Mouse (Mus musculus): ENCODE measurements around the gene Galnt17.
A peak's percentile ranks its signal among the peaks of the same experiment; 100 is the strongest.

The Galnt17 gene

GRCm38 (mm10) chr5:131308397-131308796 lies at the start of gene Galnt17:
Galnt17 (minus strand) TSS chr5:131308497.
- DNase-seq (ENCODE audit: low read depth, low spot score) = no peak

GRCm38 (mm10) chr5:131334536-131334935 lies 26.2 kb upstream of the Galnt17 start:
- no peak for DNase-seq (ENCODE audit: low read depth, low spot score)

- DNase-seq (ENCODE audit: low read depth, low spot score) = no peak
Observed at GRCm38 (mm10) chr5:131321286-131321685, 13.0 kb upstream of the Galnt17 start.

- no peak for DNase-seq (ENCODE audit: low read depth, low spot score)
Observed at GRCm38 (mm10) chr5:131319605-131320004, 11.3 kb upstream of the Galnt17 start.

- DNase-seq (ENCODE audit: low read depth, low spot score) = no peak
Observed at GRCm38 (mm10) chr5:131319141-131319540, 10.8 kb upstream of the Galnt17 start.

DNA sequence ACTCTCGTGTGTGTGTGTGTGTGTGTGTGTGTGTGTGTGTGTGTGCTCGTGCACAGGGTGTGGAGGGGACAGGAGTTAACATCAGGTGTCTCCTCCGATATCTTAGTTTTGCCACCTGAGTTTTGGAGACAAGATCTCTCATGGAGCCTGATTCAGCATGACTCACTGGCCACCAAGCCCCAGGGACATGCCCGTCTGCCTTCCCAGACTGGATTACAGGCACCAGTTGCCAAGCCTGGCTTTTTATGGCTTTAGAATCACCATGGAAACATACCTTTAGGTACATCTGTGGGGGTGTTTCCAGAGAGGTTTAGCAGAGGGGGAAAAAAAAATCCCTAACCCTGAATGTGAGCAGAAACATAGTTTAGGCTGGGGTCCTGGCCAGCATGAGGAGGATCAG lies 6.7 kb upstream of the Galnt17 start:
- no peak for DNase-seq (ENCODE audit: low read depth, low spot score)

DNA sequence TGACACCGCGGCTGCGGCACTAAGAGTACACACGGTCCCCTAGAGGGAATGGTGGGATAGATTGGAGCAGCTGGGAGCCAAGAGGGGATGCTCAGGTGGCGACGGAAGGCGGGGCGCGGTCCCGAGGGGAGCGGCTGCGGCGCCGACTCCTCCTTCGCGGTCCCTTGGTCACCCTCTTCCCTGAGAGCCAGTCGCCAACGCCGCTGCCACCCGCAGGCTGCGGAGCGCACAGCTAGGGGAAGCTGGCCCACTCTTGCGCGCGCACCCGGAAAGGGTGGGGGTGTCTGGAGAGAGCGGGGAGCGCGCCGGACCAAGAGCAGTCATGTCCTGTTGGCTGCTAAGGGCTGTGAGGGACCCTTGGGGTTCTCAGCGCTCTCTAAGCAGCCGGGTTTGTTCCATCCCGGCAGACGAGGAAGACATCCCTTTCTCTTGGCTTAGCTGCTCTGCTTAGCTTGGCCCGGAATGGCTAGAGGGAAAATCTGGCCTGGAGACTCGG lies 593 bp downstream of the Galnt17 start:
- peak; percentile 57 for DNase-seq (ENCODE audit: low read depth, low spot score)

DNA sequence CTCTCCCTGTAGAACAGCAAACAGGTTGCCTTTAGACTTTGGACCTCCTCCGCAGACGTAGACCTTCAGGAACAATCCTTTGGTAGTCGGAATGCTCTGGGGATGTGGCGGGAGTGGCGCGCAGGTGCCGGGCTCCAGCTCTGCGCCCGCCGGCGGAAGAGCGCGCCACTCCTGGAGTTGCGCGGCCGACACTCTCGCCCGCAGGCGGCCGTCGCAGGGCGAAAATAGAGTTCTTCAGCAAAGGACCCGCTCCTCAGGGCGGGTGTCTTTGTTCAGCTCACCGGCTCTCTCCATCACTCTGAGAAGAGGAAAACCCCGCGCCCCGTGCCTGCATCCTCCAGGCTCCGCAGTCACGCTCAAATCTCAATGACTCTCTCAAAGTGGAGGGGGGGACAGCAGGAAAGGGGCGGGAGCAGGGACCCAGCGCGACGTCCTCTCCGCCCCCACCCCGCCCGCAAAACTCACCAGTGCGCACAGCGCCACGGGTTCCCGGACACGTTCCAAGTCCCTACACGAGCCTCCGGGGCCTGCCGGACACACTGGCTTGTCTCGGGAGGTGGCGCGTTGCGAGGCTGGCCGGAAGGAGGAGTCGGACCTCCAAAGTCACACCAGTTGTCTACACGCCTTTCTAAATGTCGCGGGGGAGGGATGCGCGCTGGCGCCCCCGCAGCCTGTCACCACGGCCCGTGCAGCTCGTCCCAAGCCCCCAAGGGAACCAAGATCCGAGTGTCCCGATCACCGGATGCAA lies 1.2 kb downstream of the Galnt17 start:
- DNase-seq (ENCODE audit: low read depth, low spot score) = peak; percentile 46

GRCm38 (mm10) chr5:131306321-131306907 lies 1.9 kb downstream of the Galnt17 start:
- peak; percentile 24 for DNase-seq (ENCODE audit: low read depth, low spot score)

DNA sequence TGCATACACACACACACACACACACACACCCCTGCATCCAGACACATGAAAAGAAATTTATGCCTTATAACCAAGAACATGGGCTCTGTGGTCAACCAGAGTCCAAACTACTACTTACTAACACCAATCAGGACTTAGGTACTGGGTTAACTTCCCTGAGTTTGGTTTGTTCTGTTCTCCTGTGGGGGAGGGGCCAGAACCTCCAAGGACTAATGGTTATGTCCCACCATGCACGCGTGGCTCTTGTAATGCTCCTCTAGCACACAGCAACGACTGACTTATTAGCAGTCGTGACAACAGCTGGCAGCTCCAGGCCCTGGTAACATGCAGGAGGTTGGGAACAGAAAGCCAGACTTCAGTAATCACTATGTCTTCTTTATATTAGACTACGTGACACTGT lies 3.1 kb downstream of the Galnt17 start:
- no peak for DNase-seq (ENCODE audit: low read depth, low spot score)

DNA sequence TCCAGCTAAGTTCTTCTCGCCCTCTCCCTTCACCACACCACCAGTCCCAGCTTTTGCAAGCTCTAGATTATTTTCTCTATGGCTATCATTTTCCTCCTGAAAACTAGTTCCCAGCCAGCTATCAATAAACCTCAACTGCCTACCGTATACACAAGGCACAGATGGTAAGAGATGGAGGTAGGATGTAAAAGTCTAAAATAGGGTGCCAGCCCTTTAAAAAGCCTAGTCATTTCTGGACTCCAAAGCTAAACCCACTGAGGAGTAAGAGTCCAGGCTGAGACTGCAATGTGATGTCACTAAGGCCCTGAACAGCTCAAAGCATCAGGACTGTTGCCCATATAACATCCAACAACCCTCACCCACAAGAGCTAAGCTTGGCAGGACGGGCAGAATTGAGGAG lies 6.8 kb downstream of the Galnt17 start:
- DNase-seq (ENCODE audit: low read depth, low spot score) = no peak

DNA sequence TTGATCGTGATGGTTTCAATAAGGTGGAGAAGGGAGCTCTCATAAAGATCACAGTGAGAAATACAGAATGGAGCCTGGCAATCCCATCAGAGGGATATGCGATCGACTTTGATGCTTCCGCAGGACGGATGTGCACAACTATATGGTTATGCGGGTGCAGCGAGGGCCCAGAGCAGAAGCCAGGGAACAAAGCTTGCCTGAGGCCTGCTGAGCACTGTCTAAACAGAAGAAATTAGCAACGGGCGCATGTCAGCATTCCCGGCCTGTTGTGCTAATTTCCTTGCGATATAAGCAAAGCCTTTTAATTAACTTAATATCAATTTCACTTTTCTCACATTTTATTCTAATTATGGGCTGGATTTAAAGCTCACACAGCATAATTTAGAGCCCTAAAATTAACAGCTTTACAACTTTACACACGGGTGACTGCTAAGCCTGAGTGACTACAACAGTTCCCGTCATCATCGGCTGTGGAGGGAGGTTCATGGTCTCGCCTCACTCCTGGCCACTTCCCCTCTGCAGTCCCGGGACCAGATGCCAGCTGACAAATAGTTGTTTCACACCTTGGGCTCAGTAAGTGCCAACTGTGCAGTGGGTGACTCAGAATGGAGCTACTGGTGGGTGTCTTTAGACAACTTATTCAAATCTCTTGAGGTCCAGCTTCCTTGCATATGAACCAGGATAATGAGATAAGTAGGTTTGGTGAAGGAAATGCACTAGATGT lies 14.4 kb downstream of the Galnt17 start:
- DNase-seq (ENCODE audit: low read depth, low spot score) = no peak

DNA sequence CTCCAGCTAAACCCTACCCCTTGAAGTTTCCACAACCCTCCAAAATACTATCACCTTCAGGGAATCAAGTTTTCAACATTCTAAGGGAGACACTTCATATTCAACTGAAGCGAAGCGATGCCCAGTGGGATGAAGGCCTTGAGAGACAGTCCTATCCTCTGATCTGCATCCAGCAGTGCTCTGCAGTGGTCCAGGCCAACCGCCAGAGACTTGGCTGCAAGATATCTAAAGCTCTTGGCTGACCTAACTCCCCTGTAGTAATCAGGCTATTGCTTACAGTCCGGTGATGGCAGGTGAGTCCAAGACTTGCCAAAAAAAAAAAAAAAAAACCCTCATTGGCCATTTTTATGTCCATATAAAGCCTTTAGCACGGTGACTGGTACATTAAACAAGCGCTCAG lies 21.2 kb downstream of the Galnt17 start:
- DNase-seq (ENCODE audit: low read depth, low spot score) = no peak

GRCm38 (mm10) chr5:131286680-131287079 lies 21.6 kb downstream of the Galnt17 start:
- DNase-seq (ENCODE audit: low read depth, low spot score) = no peak

DNA sequence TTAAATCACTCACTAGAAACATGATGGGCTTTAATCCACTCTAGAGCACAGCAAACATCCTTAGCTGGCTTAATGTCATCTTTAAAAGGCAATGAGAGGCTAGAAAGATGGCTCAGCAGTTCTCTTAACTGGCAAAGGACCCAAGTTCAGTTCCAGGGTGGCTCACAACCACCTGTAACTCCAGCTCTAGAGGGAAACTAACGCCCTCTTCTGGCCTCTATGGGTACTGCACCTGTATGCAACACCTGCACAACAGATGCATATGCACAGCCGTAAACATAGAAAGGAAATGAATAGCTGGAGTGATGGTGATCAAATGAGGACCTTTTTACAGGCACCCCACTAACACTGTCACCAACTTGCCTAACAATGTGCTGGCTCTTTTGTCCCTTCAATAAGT lies 27.9 kb downstream of the Galnt17 start:
- DNase-seq (ENCODE audit: low read depth, low spot score) = no peak

DNA sequence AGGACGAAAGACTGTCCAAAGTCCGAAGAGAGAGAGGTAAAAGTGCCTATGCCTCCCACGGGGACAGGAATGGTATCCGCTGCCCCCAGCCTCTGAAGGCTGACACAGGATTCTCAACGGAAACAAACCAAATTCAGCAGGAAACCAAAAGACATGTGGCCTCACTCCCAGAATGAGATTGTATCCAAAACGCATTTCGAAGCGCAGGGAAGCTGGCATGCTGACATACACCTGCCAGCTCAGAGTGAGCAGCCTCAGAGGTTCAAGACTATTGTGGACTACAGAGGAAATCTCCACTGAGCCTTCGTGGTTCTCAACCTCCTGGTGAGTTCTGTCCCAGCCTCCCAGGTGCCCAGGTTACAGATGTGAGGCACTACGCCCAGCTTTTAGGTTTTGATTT lies 29.0 kb downstream of the Galnt17 start:
- DNase-seq (ENCODE audit: low read depth, low spot score) = no peak

DNA sequence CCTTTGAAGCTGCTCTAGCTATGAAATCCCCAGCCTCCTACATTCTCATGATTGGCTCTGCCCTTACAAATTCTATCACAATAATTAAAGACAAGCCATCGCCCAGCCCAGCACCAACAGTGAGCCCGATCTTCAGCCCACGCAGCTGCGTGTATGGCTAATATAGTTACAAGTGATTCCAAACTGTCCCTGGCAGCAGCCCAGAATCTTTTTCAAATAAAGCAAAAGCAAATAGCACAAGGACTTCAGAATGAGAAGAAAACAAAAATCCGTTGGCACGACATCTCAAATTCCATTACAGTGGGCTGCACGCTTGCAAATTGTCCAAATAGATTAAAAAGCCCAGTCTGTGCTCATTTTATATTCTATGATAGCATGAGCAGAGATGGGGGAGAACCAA lies 31.1 kb downstream of the Galnt17 start:
- no peak for DNase-seq (ENCODE audit: low read depth, low spot score)

- no peak for DNase-seq (ENCODE audit: low read depth, low spot score)
Observed at GRCm38 (mm10) chr5:131266291-131266690, 42.0 kb downstream of the Galnt17 start.

GRCm38 (mm10) chr5:131264145-131264544 lies 44.2 kb downstream of the Galnt17 start:
- no peak for DNase-seq (ENCODE audit: low read depth, low spot score)

- no peak for DNase-seq (ENCODE audit: low read depth, low spot score)
Observed at GRCm38 (mm10) chr5:131250701-131251636, 57.3 kb downstream of the Galnt17 start.

- DNase-seq (ENCODE audit: low read depth, low spot score) = no peak
Observed at GRCm38 (mm10) chr5:131248416-131248815, 59.9 kb downstream of the Galnt17 start.

All from WW6 (cell line).